Mouse (Mus musculus) gonadal fat pad, adult 2 months (tissue): ENCODE data around the gene Zfp729a. TPM values are rescaled to one million over a fixed set of nuclear protein-coding genes. Genes with fewer than 3 reads are reported as not detected.
A peak's percentile ranks its signal among the peaks of the same experiment; 100 is the strongest.
"Not testable (repeated sequence)": the region's sequence is repeated elsewhere in the genome, so short reads cannot be mapped to it uniquely, and the experiment has no call there.

ENCODE experiments used
- DNase-seq: peaks from one replicate; pipeline ENCODE4 v3.0.0-alpha.2; 2012; ENCODE audit warnings: low read depth
- polyA plus RNA-seq: library from polyadenylated mRNA; depleted of rRNA; stranded (reverse); fragments of >200 nt; gene quantifications from 2 replicates; pipeline ENCODE4 v1.2.3, GENCODE M21; 2012; rRNA removed

Gene Zfp729a
- 0.81 and 1.0 TPM in 2 replicates for polyA plus RNA-seq

DNA sequence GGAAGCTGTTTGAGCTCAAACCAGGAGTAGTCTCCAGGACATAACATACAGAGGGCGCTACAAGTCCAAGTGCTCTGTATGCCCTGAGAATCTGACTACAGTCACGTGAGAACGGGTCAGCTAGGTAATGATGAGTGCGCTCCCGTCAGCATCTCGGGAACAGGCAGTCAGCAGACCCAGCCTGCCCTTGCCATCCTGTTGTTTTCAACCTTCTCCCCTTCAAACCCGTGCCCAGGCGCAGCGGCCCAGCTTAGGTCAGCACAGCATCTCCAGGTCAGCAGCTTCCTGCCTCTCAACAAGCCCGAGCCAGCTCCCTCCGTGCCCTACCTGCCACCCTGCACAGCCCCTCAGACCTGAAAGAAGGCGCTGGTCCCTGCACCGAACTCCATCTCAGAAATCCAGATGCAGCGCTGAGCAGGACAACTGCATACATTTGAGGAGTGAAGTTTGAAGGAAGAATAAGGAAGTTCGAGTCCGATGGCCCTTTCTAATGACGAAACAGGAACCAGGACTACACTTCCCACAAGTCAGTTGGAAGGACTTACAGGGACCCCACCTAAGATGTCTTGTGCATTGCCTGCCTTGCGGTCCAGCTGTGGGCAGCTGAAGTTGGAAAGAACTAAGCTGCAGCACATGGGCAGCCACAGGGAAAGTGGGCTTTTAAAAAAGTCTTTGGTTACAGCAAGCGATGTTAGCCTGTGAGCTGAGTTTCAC lies at the start of gene Zfp729a, which contains the start of gene Gm49345:
Gene Zfp729a (minus strand): TSS at position 498 of the 714 bp plus-strand sequence.
Gene Gm49345 (minus strand): TSS at position 476 of the 714 bp plus-strand sequence.
- peak; percentile 61 for DNase-seq

DNA sequence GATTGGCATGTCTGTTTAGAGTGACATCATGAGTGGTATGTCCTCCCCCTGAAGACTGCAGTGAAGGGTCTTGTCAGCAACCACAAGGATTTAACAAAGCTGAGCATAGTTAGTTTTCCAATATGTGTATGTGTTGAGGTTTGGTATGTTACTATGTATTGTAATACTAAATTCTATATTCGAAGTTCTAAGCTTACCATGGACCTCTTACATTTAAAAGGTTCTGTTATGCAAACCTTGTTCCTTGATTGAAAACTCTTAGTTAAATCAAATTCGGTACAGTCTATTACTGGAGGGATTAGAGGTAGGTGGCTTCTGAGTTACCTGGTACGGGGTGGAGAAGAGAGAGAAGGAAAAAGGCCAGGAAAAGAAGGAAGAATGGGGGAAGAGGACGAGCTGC lies 49.4 kb upstream of the Zfp729a start, which contains the start of gene Zfp738:
Gene Zfp738 (minus strand): TSS at position 101 of the 400 bp plus-strand sequence.
- DNase-seq = no peak

DNA sequence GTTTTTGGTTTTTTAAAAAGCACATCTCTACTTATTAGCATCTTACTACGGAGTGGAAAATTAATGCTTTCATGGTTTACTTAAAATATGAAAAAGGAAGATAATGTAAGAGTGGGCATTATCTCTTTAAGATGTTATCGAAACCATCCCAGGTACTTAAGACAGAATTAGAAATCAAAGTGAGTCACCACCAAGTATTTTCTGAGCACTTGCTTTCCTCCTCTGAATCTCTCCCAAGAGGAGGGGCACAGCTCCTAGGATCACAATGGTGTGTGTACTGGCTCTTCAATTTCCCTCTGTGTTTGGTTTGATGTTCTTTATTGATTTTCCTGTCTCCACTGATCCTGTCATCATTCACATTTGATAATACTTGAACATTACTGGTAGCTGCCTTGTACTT lies 46.2 kb upstream of the Zfp729a start:
- not testable (repeated sequence) for DNase-seq

DNA sequence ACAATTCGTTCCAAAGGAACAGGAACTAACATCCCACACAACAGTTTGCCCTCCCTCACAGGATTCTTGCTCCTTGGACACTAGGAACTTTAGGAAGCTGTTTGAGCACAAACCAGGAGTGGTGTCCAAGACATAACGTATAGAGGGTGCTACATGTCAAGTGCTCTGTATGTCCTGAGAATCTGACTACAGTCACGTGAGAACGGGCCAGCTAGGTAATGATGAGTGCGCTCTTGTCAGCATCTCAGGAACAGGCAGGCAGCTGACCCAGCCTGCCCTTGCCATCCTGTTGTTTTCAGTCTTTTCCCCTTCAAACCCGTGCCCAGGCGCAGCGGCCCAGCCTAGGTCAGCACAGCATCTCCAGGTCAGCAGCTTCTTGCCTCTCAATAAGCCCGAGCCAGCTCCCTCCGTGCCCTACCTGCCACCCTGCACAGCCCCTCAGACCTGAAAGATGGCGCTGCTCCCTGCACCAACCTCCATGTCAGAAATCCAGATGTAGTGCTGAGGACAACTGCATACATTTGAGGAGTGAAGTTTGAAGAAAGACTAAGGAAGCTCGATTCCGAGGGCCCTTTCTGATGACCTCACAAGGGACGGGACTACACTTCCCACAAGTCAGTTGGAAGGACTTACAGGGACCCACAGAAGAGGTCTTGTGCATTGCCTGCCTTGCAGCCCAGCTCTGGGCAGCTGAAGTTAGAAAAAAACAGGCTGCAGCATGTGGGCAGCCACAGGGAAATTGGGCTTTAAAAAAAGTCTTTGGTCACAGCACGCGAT lies 45.6 kb upstream of the Zfp729a start:
- DNase-seq = peak; percentile 58

DNA sequence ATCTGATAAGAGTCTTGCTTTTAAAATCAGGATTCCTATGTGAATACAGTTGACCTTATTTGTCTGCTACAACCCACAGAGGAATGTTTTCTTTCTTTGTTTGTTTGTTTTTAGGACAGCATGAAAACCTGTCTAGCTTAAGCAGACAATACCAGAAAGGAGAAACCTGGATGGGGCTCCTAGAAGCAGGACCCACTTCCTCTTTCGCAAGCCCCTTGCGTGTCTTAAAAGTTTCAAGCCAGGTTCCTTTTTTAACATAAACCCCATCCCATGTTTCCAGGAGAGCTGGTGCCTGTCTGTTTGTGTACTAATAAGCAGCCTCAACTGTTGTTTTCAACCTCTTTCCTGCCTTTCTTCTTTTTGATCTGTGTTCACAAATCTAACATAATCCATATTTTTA lies 37.3 kb upstream of the Zfp729a start:
- no peak for DNase-seq

DNA sequence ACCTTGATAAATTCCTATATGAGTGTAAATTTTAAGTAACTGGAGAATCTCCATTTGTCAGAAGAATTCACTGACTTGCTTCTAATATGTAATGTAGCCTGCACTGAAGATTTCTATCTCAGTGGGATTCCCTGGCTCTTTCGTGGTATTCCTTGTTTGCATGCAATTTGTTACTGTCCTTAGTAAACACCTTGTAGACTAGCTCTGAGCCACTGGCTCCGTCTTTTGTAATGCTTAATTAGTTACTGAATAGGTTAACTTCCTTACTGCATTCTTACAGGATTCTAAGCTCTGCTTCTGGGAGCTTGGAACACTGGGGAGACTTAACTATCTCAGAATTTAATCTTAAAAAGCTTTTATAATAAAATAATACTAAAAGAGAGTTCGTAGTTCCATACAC lies 14.9 kb upstream of the Zfp729a start:
- DNase-seq = no peak

DNA sequence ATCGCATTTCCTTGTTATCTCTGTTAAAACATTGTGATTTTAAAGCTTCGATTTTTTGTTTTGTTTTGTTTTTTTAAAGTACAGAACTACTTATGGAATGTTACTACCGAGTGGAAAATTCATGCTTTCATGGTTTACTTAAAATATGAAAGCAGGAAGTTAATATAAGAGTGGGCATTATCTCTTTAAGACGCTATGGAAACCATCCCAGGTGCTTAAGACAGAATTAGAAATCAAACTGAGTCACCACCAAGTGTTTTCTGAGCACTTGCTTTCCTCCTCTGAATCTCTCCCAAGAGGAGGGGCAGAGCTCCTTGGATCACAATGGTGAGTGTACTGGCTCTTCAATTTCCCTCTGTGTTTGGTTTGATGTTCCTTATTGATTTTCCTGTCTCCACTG lies 27.5 kb downstream of the Zfp729a start:
- no peak for DNase-seq

DNA sequence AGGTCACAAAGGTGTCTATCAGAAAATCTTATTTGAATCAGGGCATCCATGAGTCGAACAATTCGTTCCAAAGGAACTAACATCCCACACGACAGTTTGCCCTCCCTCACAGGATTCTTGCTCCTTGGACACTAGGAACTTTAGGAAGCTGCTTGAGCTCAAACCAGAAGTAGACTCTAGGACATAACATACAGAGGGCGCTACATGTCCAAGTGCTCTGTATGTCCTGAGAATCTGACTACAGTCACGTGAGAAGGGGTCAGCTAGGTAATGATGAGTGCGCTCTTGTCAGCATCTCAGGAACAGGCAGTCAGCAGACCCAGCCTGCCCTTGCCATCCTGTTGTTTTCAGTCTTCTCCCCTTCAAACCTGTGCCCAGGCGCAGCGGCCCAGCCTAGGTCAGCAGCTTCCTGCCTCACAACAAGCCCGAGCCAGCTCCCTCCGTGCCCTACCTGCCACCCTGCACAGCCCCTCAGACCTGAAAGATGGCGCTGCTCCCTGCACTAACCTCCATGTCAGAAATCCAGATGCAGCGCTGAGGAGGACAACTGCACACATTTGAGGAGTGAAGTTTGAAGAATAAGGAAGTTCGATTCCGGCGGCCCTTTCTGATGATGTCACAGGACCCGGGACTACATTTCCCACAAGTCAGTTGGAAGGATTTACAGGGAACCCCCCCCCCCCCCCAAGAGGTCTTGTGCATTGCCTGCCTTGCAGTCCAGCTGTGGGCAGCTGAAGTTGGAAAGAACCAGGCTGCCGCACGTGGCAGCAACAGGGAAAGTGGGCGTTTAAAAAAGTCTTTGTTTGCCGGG lies 28.3 kb downstream of the Zfp729a start, which contains the start of gene Zfp729b:
Gene Zfp729b (minus strand): TSS at position 642 of the 811 bp plus-strand sequence.
- DNase-seq = peak; percentile 54

DNA sequence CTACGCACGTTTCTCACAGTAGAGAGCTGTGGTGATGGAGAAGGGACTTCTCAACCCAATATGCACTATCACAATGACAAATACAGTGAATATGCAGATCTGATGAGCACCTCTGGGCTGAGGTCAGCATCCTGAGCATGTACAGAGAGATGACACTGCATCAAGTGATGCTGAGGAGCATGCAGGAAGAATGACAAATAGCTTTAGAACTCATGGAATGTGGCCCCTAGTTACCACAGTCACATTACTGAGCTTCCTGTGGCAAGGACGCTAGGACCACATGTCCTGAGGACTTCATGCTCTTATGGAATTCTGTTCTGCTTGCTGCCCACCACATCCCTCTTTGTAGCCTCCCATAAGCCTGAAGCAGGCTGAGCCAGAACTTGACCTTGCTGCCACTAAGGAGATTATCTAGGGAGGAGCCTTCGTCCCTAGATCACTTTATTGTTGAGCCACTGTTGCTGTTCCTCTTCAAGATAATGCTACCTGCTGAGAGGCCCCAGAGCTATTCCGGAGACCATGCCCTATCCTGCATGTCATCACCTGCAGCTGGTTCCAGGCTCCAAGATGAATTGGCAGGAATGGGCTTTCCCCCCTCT lies 64.9 kb downstream of the Zfp729a start:
- no peak for DNase-seq

Other genes starting within 250 kb of the Zfp729a start
- gene Zfp429, start 238.0 kb downstream of the Zfp729a start, polyA plus RNA-seq = 2.3 and 3.4 TPM in 2 replicates
- gene Zfp459, start 216.4 kb downstream of the Zfp729a start, polyA plus RNA-seq = 0.34 and 0.97 TPM in 2 replicates
- gene Zfp874a, start 186.2 kb downstream of the Zfp729a start, polyA plus RNA-seq = 3.6 and 4.2 TPM in 2 replicates
- 2.7 and 3.2 TPM in 2 replicates for gene Zfp874b, start 153.5 kb downstream of the Zfp729a start, polyA plus RNA-seq
- gene Zfp58, start 137.2 kb downstream of the Zfp729a start, polyA plus RNA-seq = 1.2 and 1.4 TPM in 2 replicates
- not detected in 2 replicates for gene Gm26965, start 111.6 kb downstream of the Zfp729a start, polyA plus RNA-seq
- 34.9 and 41.6 TPM in 2 replicates for gene Zfp87, start 111.6 kb downstream of the Zfp729a start, polyA plus RNA-seq
- 2.6 and 3.1 TPM in 2 replicates for gene Zfp748, start 84.0 kb downstream of the Zfp729a start, polyA plus RNA-seq
- 0.80 and 0.92 TPM in 2 replicates for gene Zfp729b, start 28.1 kb downstream of the Zfp729a start, polyA plus RNA-seq
- 0.44 and 0.92 TPM in 2 replicates for gene Gm49345, start within 50 bp of the Zfp729a start, polyA plus RNA-seq
- 5.5 and 6.1 TPM in 2 replicates for gene Zfp738, start 49.3 kb upstream of the Zfp729a start, polyA plus RNA-seq
- gene Zfp65, start 91.4 kb upstream of the Zfp729a start, polyA plus RNA-seq = 1.3 and 1.6 TPM in 2 replicates
- gene Zfp85, start 117.4 kb upstream of the Zfp729a start, polyA plus RNA-seq = 0.69 and 0.96 TPM in 2 replicates
- 0.45 and 1.0 TPM in 2 replicates for gene Zfp493, start 141.9 kb upstream of the Zfp729a start, polyA plus RNA-seq
- gene Zfp273, start 175.9 kb upstream of the Zfp729a start, polyA plus RNA-seq = 0.57 and 0.89 TPM in 2 replicates
- gene Gm10037, start 193.3 kb upstream of the Zfp729a start, polyA plus RNA-seq = 1.3 and 1.9 TPM in 2 replicates
- not detected in 2 replicates for gene BC048507, start 225.5 kb upstream of the Zfp729a start, polyA plus RNA-seq